Mouse (Mus musculus) 416B (cell line): ENCODE data around the gene Mettl1.
"Not testable (repeated sequence)": the region's sequence is repeated elsewhere in the genome, so short reads cannot be mapped to it uniquely, and the experiment has no call there.

Experiments used
- DNase-seq: peaks from one replicate; pipeline ENCODE4 v3.0.0; 2011; ENCODE audit warnings: low read depth

Mettl1 gene

GRCm38 (mm10) chr10:127047954-127048353 lies 6.7 kb downstream of the Mettl1 start, which contains the start of gene Cyp27b1:
TSS of gene Cyp27b1 (plus strand) at chr10:127048250.
- DNase-seq, result no peak

GRCm38 (mm10) chr10:127048608-127049394 lies 7.6 kb downstream of the Mettl1 start:
- DNase-seq, result no peak

GRCm38 (mm10) chr10:127049395-127050118 lies 8.3 kb downstream of the Mettl1 start:
- no peak for DNase-seq

GRCm38 (mm10) chr10:127050119-127050474 lies 8.9 kb downstream of the Mettl1 start:
- no peak for DNase-seq

- no peak for DNase-seq
These were observed 13.4 kb downstream of the Mettl1 start for GRCm38 (mm10) chr10:127054646-127055045.

- DNase-seq, result no peak
These were observed 14.2 kb downstream of the Mettl1 start for GRCm38 (mm10) chr10:127055406-127055805.

- DNase-seq, result no peak
These were observed 15.3 kb downstream of the Mettl1 start for GRCm38 (mm10) chr10:127056490-127056889.

GRCm38 (mm10) chr10:127058161-127058560 lies 16.9 kb downstream of the Mettl1 start:
- peak; percentile 78 for DNase-seq

GRCm38 (mm10) chr10:127058708-127059107 lies 17.5 kb downstream of the Mettl1 start:
- DNase-seq, result no peak

GRCm38 (mm10) chr10:127059174-127059967 lies 18.2 kb downstream of the Mettl1 start:
- no peak for DNase-seq

- DNase-seq, result peak; percentile 66
These were observed 19.0 kb downstream of the Mettl1 start, which contains the start of gene March9 for GRCm38 (mm10) chr10:127059968-127060916. TSS of gene March9 (minus strand) at chr10:127060184.

- no peak for DNase-seq
These were observed 19.9 kb downstream of the Mettl1 start for GRCm38 (mm10) chr10:127061085-127061484.

- DNase-seq, result no peak
These were observed 20.3 kb downstream of the Mettl1 start for GRCm38 (mm10) chr10:127061513-127061912.

- DNase-seq, result not testable (repeated sequence)
These were observed 20.9 kb downstream of the Mettl1 start for GRCm38 (mm10) chr10:127062101-127062500.

GRCm38 (mm10) chr10:127062503-127062902 lies 21.3 kb downstream of the Mettl1 start:
- DNase-seq, result peak; percentile 85

GRCm38 (mm10) chr10:127063239-127063872 lies 22.1 kb downstream of the Mettl1 start, which contains the start of gene Cdk4:
TSS of gene Cdk4 (plus strand) at chr10:127063534.
- DNase-seq, result peak; percentile 99

GRCm38 (mm10) chr10:127063913-127064870 lies 23.0 kb downstream of the Mettl1 start:
- peak; percentile 49 for DNase-seq

- no peak for DNase-seq
These were observed 24.8 kb downstream of the Mettl1 start for GRCm38 (mm10) chr10:127065981-127066380.

GRCm38 (mm10) chr10:127066519-127067018 lies 25.4 kb downstream of the Mettl1 start:
- DNase-seq, result no peak
